Mouse (Mus musculus): ENCODE measurements around the gene Traf3. TPM values are rescaled to one million over a fixed set of nuclear protein-coding genes. Genes with fewer than 3 reads are reported as not detected.

The Traf3 gene
- polyA plus RNA-seq, 1 experiment: 43.8 TPM

DNA sequence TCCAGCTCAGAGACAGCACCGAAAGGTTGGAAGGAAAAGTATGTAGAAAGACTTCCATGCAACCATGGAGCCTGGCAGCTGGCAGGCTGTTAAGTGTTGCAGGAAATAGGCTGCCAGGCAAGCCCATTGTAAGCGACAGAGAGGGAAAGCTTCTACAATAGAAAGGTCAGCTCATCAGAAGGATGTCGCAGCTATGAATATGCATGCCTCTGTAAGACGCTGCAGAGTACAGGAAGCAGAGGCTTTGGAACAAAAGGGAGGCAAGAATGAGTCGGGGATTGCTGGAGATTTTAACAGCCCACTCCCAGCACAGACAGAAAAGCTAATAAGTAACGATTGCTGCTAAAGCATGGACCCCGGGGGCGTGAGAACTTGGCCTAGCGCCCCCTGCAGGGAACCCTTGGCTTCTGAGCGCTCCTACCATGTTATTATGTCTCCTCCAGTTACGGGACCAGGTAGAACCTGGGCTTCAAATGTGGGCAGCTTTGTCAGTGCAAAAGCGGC, 23.1 kb upstream of the Traf3 start:
- peak; percentile 94 for DNase-seq (ENCODE audit: low read depth)
- TF ChIP-seq CTCF (IDR thresholded peaks at IDR 0.05; ENCODE audit: borderline replicate concordance, extremely low read depth, insufficient read depth, insufficient read length): peak; percentile 64
- TF ChIP-seq POLR2A (IDR thresholded peaks at IDR 0.05; ENCODE audit: borderline replicate concordance, extremely low read depth, insufficient read depth, insufficient read length, poor library complexity, severe bottlenecking): no peak

DNA sequence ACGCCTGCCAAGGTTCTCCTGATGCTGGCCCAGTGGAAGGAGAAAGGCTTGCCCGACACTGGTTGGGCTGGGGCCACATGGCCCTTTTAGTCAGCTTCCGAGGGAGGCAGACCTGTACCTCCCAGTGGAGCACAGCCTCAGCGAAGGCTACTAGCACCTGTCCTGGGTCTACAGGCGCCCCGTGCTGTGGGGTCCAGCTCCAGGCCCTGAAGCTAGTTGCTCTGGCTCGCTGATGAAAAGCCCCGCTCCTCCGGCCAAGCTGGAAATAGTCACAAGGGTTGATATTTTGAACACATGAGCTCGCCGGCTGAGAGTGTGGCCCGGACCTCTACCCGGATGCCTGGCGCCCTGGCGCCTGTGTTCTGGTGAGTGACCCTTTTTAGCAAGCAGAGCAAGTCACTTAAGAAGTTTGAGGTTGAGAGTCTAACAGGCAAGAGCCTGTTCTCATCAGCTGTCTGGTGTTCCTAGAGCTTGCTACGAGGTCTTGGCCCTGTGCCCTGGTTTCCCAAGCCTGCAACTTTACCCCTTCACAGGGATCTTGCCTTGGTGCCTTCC, 22.6 kb upstream of the Traf3 start:
- peak; percentile 66 for DNase-seq (ENCODE audit: low read depth)
- no peak for TF ChIP-seq POLR2A (IDR thresholded peaks at IDR 0.05; ENCODE audit: borderline replicate concordance, extremely low read depth, insufficient read depth, insufficient read length, poor library complexity, severe bottlenecking)
- no peak for TF ChIP-seq CTCF (IDR thresholded peaks at IDR 0.05; ENCODE audit: borderline replicate concordance, extremely low read depth, insufficient read depth, insufficient read length)

DNA sequence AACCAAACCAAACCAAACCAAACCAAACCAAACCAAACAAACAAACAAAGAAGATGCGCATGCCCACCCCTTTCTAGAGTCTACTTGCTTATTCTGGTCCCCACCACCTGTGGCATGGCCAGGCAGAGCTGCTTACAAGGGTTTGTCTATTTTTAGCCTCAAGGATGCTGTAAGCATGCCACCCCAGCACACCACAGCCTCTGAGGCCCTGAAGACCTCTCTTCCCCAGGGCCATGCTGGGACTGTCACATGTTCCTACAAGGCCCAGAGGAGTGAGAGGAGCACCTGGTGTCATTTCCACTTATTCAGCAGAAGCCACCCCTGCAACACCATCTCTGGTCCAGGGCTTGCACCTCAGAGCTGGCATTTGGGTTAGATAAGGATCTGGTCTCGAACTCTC, 21.6 kb upstream of the Traf3 start:
- DNase-seq (ENCODE audit: low read depth): no peak

DNA sequence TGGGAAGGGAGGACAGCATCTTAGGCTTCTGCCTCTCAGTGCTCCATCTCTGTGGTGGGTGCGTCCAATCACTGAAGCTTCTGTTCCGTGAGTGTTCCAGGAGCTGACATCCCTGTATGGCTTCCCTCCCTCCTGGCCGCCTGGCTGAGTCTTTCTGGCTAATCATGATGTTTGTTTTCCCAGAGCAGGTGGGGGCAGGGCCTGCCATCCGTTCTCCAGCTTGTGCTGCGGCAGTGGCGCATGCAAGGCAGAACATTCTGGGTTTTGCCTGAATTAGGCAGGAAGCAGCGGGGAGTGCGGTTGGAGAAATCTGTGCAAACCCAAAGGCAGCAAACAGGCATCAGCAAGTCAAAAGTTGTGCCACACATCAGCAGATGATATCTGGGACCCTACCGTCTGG, 20.9 kb upstream of the Traf3 start:
- no peak for TF ChIP-seq POLR2A (IDR thresholded peaks at IDR 0.05; ENCODE audit: borderline replicate concordance, extremely low read depth, insufficient read depth, insufficient read length, poor library complexity, severe bottlenecking)
- TF ChIP-seq CTCF (IDR thresholded peaks at IDR 0.05; ENCODE audit: borderline replicate concordance, extremely low read depth, insufficient read depth, insufficient read length): no peak
- peak; percentile 77 for DNase-seq (ENCODE audit: low read depth)

More for the DNA sequence above, 21.6 kb upstream of the Traf3 start:
- TF ChIP-seq POLR2A (IDR thresholded peaks at IDR 0.05; ENCODE audit: borderline replicate concordance, extremely low read depth, insufficient read depth, insufficient read length, poor library complexity, severe bottlenecking) (no peak), CTCF (IDR thresholded peaks at IDR 0.05; ENCODE audit: borderline replicate concordance, extremely low read depth, insufficient read depth, insufficient read length) (no peak)

DNA sequence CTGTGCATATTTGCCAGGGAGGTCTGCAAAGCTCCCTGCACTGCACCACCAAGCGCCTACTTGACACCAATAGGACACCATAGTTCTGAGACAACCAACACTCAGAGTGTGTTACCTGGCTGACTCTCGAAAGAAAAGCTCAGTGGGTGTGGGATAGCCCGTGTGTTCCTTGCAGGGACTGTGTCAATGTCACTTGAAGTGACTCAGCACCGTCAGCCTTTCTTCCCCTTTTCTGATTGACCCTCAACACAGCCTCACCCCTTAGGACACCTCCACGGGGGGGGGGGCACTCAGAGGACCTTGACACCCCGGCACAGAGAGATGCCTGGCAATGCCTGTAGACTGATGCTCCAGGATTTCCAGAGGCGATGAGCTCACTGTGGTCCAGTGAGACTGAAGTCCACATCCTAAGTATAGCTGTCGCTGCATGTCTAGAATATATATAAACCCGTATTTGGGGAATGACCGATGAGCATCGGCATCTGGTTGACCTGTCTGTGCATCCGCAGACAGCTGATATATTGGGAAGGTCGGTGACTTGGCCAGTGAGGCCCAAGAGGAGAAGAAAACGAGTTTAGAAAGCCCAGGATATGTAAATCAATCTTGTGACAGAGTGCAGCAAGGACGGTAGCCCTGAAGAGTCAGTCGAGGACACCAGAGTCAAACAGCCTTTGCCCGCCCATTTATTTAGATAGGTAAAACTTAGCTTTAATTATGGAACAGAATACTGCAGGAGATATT, 16.5 kb upstream of the Traf3 start:
- TF ChIP-seq POLR2A (IDR thresholded peaks at IDR 0.05; ENCODE audit: borderline replicate concordance, extremely low read depth, insufficient read depth, insufficient read length, poor library complexity, severe bottlenecking) (no peak), CTCF (IDR thresholded peaks at IDR 0.05; ENCODE audit: borderline replicate concordance, extremely low read depth, insufficient read depth, insufficient read length) (no peak)
- no peak for DNase-seq (ENCODE audit: low read depth)

DNA sequence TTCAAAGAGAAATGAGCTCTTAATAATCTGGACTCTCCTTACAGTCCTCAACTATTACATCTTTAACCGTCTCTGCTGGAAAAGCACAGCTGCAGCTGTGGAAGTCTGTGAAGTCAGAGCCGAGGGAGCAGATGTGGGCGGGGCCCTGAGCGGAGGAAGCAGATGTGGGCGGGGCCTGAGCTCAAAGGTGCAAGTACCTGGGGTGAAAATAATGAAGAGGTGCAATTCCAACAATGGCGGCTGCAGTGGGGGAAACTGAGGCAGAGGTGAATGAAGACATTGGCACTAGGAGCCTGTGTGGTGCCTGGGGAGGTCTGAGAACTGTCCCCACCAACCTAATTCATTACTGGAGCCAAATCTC, 16.0 kb upstream of the Traf3 start:
- DNase-seq (ENCODE audit: low read depth): no peak
- TF ChIP-seq POLR2A (IDR thresholded peaks at IDR 0.05; ENCODE audit: borderline replicate concordance, extremely low read depth, insufficient read depth, insufficient read length, poor library complexity, severe bottlenecking) (no peak), CTCF (IDR thresholded peaks at IDR 0.05; ENCODE audit: borderline replicate concordance, extremely low read depth, insufficient read depth, insufficient read length) (no peak)

DNA sequence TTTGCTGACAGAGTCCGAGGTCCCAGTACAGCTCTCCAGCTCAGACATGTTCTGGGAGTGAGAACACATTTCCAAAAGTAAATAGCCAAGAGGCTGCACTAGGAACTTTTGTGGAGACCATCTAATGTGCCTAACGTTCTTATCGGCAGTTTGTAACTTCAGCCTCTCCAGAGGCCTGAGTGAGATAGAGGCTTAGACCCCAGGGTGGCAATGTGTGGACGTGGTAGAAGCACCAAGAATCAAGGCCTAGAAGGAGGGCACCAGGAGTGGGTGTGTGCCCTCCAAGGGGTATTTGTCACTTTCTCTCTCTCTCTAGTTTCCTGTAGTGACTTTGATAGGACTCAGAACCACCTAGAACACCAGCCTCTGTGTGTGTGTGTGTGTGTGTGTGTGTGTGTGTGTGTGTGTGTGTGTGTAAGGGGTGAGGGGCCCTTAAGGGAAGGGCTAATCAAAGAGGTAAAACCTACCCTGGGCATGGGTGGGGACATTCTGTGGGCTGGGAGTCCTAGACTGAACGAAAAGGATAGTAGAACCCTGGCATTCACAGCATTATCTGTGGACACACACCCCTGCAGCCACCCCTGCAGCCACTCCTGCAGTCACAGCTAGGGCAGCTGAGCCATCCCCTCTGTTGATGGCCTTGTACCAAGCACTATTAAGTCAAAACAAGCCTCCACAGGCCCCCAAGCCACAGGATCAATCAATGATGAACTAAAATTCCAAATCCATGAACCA, 14.6 kb upstream of the Traf3 start:
- no peak for TF ChIP-seq CTCF (IDR thresholded peaks at IDR 0.05; ENCODE audit: borderline replicate concordance, extremely low read depth, insufficient read depth, insufficient read length)
- no peak for TF ChIP-seq POLR2A (IDR thresholded peaks at IDR 0.05; ENCODE audit: borderline replicate concordance, extremely low read depth, insufficient read depth, insufficient read length, poor library complexity, severe bottlenecking)
- DNase-seq (ENCODE audit: low read depth): no peak

DNA sequence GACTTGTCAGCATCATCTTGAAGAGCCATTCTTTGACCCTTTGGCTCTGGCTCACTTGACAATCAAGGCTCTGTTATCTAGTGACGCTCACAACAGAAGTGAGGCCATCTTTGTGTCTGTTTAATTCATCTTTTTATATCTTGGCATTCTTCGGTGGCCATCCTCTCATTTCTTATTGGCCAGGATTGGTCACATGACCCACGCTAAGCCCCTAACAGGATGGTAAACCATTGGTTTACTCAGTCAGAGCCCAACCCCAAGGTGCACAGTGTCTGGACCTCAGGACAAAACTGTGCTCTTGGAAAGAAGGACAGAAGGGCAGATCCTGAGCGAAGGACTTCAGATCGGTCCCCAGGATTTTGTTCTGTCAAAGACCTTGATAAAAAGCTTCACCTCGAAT, 13.6 kb upstream of the Traf3 start:
- no peak for DNase-seq (ENCODE audit: low read depth)
- TF ChIP-seq CTCF (IDR thresholded peaks at IDR 0.05; ENCODE audit: borderline replicate concordance, extremely low read depth, insufficient read depth, insufficient read length) (no peak), POLR2A (IDR thresholded peaks at IDR 0.05; ENCODE audit: borderline replicate concordance, extremely low read depth, insufficient read depth, insufficient read length, poor library complexity, severe bottlenecking) (no peak)

DNA sequence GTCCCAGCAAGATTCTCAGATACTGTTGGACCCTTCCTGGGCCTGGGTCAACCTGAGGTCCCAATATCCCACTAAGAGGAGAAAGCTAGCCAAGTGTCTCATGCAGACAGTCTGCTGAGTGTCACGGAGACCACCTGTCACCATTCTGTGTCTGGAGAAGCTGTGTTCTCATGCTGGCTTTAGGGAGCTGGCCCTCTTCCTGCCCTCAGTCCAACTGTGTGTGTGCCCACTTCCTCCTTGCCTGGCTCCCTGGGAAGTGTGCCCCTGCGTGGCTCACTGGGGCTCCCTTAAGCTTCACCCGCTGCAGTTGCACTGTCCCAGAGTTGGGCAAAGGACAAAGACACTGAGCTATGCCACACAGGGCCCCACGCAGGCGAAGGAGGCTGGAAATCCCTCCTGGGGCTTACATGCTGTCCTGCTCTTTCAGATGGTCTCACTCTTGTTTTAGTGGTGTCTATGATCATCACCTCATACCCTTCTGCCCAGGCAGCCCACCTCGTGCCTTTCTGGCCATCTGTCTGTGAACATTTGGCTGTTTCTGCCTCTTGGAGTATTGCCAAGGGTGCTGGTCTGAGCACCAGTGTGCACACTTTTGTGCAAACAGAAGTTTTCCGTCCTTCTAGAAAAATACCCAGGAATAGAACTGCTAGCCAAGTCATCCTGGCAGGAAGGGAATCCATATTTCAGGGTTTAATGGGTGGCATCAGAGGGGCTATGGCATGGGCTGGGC, 13.0 kb upstream of the Traf3 start:
- no peak for DNase-seq (ENCODE audit: low read depth)
- TF ChIP-seq CTCF (IDR thresholded peaks at IDR 0.05; ENCODE audit: borderline replicate concordance, extremely low read depth, insufficient read depth, insufficient read length) (no peak), POLR2A (IDR thresholded peaks at IDR 0.05; ENCODE audit: borderline replicate concordance, extremely low read depth, insufficient read depth, insufficient read length, poor library complexity, severe bottlenecking) (no peak)

DNA sequence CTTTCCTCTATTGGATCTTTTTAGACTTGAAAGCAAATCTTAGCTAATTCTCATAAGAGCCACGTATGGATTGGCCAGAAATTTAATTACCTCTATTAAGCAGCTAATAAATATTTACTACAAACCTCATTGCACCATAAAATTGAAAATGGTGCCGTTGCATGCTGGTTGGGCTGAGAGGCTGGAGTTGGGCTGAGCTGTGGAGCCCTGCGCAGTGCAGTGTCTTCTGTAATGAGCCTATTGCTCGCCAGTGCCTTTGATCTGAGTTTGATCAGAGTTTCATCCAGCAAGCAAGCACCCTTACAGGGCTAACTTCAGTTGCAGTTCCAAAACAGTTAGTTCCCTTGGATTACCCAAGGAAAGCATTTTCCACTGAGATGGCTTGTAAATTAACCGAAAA, 12.2 kb upstream of the Traf3 start:
- DNase-seq (ENCODE audit: low read depth): no peak
- no peak for TF ChIP-seq POLR2A (IDR thresholded peaks at IDR 0.05; ENCODE audit: borderline replicate concordance, extremely low read depth, insufficient read depth, insufficient read length, poor library complexity, severe bottlenecking)
- TF ChIP-seq CTCF (IDR thresholded peaks at IDR 0.05; ENCODE audit: borderline replicate concordance, extremely low read depth, insufficient read depth, insufficient read length): no peak

DNA sequence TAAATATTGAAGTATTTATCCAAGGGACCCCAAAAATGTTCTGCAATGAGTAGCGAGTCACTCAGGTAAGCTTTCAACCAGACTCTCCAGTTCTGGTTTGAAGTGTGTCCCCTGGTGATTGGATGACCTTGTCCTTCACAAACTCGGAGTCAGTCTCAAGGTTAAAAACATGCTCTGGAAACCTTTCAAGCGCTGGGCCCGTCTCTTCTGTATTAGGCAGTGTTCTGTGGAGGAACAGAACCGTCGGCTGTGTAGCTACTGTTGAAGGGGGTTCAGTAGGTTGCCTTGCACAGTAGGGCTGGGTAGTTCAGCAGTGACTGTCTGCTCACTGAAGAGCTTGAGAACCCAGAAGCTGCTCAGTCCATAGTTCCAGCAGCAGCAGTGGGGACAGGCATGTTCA, 11.5 kb upstream of the Traf3 start:
- no peak for TF ChIP-seq POLR2A (IDR thresholded peaks at IDR 0.05; ENCODE audit: borderline replicate concordance, extremely low read depth, insufficient read depth, insufficient read length, poor library complexity, severe bottlenecking)
- TF ChIP-seq CTCF (IDR thresholded peaks at IDR 0.05; ENCODE audit: borderline replicate concordance, extremely low read depth, insufficient read depth, insufficient read length): no peak
- DNase-seq (ENCODE audit: low read depth): no peak
